Mouse (Mus musculus) lung, embryonic 15.5 days (tissue): ENCODE measurements around the gene Gli3. TPM values are rescaled to one million over a fixed set of nuclear protein-coding genes. Genes with fewer than 3 reads are reported as not detected.

Experiments
- ATAC-seq: fragments of 200-750 bp; cut with Nextera tagmentation; 2 replicates; pipeline ENCODE4 v1.8.0; 2017; ENCODE audit warnings: moderate number of reproducible peaks, borderline replicate concordance; ENCODE audit not compliant: low FRiP score, low TSS enrichment; ENCODE audit errors: extremely low read depth
- H3K27ac ChIP-seq: fragments of 300-500 bp; sonication (generic); 2 replicates; pipeline ENCODE4 v1.5.1; 2015; ENCODE audit warnings: moderate library complexity, mild to moderate bottlenecking, inconsistent platforms
- H3K27me3 ChIP-seq: fragments of 300-500 bp; sonication (generic); 2 replicates; pipeline ENCODE4 v1.6.1; 2015; ENCODE audit warnings: inconsistent platforms
- H3K36me3 ChIP-seq: fragments of 300-500 bp; sonication (generic); 2 replicates; pipeline ENCODE4 v1.6.1; 2015; ENCODE audit warnings: inconsistent platforms
- H3K4me1 ChIP-seq: fragments of 300-500 bp; sonication (generic); 2 replicates; pipeline ENCODE4 v1.6.1; 2015; ENCODE audit warnings: inconsistent platforms
- H3K4me2 ChIP-seq: fragments of 300-500 bp; sonication (generic); 2 replicates; pipeline ENCODE4 v1.6.1; 2015; ENCODE audit warnings: inconsistent platforms, mild to moderate bottlenecking, moderate library complexity
- H3K4me3 ChIP-seq: fragments of 300-500 bp; sonication (generic); 2 replicates; pipeline ENCODE4 v1.5.1; 2015; ENCODE audit warnings: mild to moderate bottlenecking, inconsistent platforms
- H3K9ac ChIP-seq: fragments of 300-500 bp; sonication (generic); 2 replicates; pipeline ENCODE4 v1.6.1; 2015; ENCODE audit warnings: inconsistent platforms
- H3K9me3 ChIP-seq: fragments of 300-500 bp; sonication (generic); 2 replicates; pipeline ENCODE4 v1.6.1; 2016; ENCODE audit warnings: inconsistent platforms
- WGBS: fragments of 180-500 bp; shearing (Covaris S2); methylation state at CpG from one replicate; pipeline ENCODE4 v1.1.7; 2015; 5-methylcytosine and 5-hydroxymethylcytosine counted together
- polyA plus RNA-seq: library from polyadenylated mRNA; unstranded; fragments of >200 nt; fragmentation: Nextera tagmentation; extraction: Ambion mirVana; gene quantifications from 2 replicates; pipeline ENCODE4 v1.2.1, GENCODE M21; 2015

The Gli3 gene
- polyA plus RNA-seq, 1 experiment from 2014 or later = 19.0 TPM

- H3K4me1 ChIP-seq = peaks cover 31% of the 10 kb centered on the region
- no peaks in the 10 kb centered on the region for H3K27me3 ChIP-seq
- no peak overlapping the region for H3K9ac ChIP-seq
- no peak overlapping the region for H3K4me3 ChIP-seq
- no peak overlapping the region for H3K4me2 ChIP-seq
- no peaks in the 10 kb centered on the region for H3K9me3 ChIP-seq
- no peaks in the 10 kb centered on the region for H3K36me3 ChIP-seq
- 66% methylated on average over 6 of the region's 6 CpGs for WGBS
- no peak for ATAC-seq
- H3K27ac ChIP-seq = no peak overlapping the region
These were observed 141.0 kb downstream of the Gli3 start for GRCm38 (mm10) chr13:15604074-15604473.

DNA sequence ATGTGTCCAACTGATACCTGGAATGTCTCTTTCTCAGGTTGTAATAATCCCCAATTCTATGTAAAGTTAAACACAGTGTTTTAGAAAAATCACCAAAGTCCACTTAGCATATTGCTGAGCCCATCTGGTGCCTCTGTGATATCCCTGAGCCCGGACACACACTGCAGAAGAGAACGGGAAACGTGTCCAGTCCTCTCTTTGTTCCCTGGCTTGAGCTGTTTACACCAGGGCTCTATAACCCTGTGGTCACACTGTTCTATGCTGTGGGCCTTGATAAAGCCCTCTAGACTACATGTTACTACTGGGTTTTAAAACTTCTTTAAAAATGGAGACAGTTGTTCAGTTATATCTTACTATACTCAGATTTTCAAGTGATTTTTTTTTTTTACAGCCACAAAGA, 154.4 kb downstream of the Gli3 start:
- H3K9me3 ChIP-seq = no peaks in the 10 kb centered on the region
- WGBS = 48% methylated on average over 3 of the region's 3 CpGs
- H3K4me1 ChIP-seq = peaks cover 7% of the 10 kb centered on the region; the same call in 1 of the 2 replicates
- no peaks in the 10 kb centered on the region for H3K27me3 ChIP-seq
- no peak overlapping the region for H3K27ac ChIP-seq
- ATAC-seq = no peak
- H3K4me2 ChIP-seq = no peak overlapping the region
- H3K4me3 ChIP-seq = no peak overlapping the region
- H3K9ac ChIP-seq = no peak overlapping the region
- no peaks in the 10 kb centered on the region for H3K36me3 ChIP-seq

DNA sequence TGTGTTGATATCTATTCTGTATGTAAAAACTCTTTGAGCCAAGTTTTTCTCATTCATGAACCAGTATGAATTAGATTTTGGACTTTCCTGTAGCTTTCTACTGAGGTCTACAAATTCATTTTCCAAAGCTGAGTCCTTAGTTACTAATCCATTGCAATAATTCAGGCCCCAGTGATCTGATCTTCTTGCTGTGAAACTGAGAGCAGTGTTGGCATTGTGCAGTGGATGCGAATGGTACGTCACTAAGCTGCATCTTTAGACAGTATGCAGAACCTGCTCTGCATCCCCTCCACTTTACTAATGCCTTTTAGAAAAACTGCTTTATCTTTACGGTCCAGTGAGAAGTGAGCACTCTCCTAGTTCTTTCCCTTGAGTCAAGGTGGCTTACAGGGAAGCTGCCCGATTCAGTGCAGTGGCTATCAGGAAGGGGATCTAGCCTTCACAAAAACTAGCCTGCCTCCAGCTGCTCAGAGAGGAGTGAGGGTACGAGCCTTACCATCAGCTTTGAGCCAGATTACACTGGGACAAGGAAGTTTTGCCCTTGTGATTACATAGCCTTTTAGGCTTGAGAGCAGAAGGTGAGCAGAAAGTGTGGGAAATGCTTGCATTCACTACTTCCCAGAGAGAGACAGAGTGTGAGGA, 155.1 kb downstream of the Gli3 start:
- H3K27me3 ChIP-seq = no peaks in the 10 kb centered on the region
- peaks cover 12% of the 10 kb centered on the region; the same call in 1 of the 2 replicates for H3K4me1 ChIP-seq
- H3K27ac ChIP-seq = no peak overlapping the region
- H3K9me3 ChIP-seq = no peaks in the 10 kb centered on the region
- H3K4me3 ChIP-seq = no peak overlapping the region
- no peak for ATAC-seq
- H3K36me3 ChIP-seq = no peaks in the 10 kb centered on the region
- 66% methylated on average over 5 of the region's 5 CpGs for WGBS
- H3K4me2 ChIP-seq = no peak overlapping the region
- H3K9ac ChIP-seq = no peak overlapping the region

- whole genome bisulfite sequencing = 70% methylated on average over 7 of the region's 7 CpGs
- no peak overlapping the region for H3K4me2 ChIP-seq
- H3K4me3 ChIP-seq = no peak overlapping the region
- H3K4me1 ChIP-seq = peaks cover 32% of the 10 kb centered on the region
- H3K9me3 ChIP-seq = no peaks in the 10 kb centered on the region
- H3K27ac ChIP-seq = no peak overlapping the region
- no peak for ATAC-seq
- no peaks in the 10 kb centered on the region for H3K27me3 ChIP-seq
- no peak overlapping the region for H3K9ac ChIP-seq
- no peaks in the 10 kb centered on the region for H3K36me3 ChIP-seq
These were observed 158.0 kb downstream of the Gli3 start for GRCm38 (mm10) chr13:15621009-15621408.

- H3K4me2 ChIP-seq = no peak overlapping the region
- no peaks in the 10 kb centered on the region for H3K36me3 ChIP-seq
- 21% methylated on average over 8 of the region's 8 CpGs for WGBS
- H3K4me3 ChIP-seq = no peak overlapping the region
- H3K9me3 ChIP-seq = no peaks in the 10 kb centered on the region
- no peak overlapping the region for H3K9ac ChIP-seq
- peak overlapping the region; percentile 50 for H3K27ac ChIP-seq
- ATAC-seq = peak; percentile 72; the same call in 1 of the 2 replicates
- H3K4me1 ChIP-seq = peaks cover 29% of the 10 kb centered on the region
- H3K27me3 ChIP-seq = no peaks in the 10 kb centered on the region
These were observed 161.7 kb downstream of the Gli3 start for GRCm38 (mm10) chr13:15624490-15625353.

- ATAC-seq = no peak
- H3K27me3 ChIP-seq = no peaks in the 10 kb centered on the region
- 89% methylated on average over 1 of the region's 1 CpGs for WGBS
These were observed 178.5 kb downstream of the Gli3 start for GRCm38 (mm10) chr13:15641548-15641947.

DNA sequence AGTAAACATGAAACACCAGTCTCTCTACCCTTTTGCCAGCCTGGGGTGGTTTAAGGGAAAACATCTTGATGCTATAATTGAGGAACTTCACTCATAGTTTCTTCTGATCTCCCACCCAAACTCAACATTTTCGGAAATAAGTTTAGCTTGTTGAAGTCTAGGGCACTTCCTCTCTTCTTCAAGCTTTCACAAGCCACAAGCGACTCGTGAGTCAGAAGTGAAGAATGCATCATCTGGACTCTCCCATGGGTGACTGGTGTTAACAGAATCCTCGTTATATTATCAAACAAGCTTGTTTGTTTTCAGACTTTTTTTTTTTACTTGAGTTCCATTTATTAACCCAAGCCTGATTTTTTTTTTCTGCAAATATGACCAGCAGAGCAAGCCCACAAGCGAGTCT, 197.5 kb downstream of the Gli3 start:
- no peak overlapping the region for H3K27ac ChIP-seq
- no peaks in the 10 kb centered on the region for H3K9me3 ChIP-seq
- peaks cover 27% of the 10 kb centered on the region for H3K36me3 ChIP-seq
- no peak overlapping the region for H3K9ac ChIP-seq
- no peak overlapping the region for H3K4me3 ChIP-seq
- ATAC-seq = no peak
- 74% methylated on average over 5 of the region's 5 CpGs for WGBS
- no peaks in the 10 kb centered on the region; the same call in 1 of the 2 replicates for H3K4me1 ChIP-seq
- no peak overlapping the region for H3K4me2 ChIP-seq
- no peaks in the 10 kb centered on the region for H3K27me3 ChIP-seq

More at GRCm38 (mm10) chr13:15641548-15641947, 178.5 kb downstream of the Gli3 start:
- no peaks in the 10 kb centered on the region for H3K9me3 ChIP-seq
- no peaks in the 10 kb centered on the region for H3K4me1 ChIP-seq
- no peak overlapping the region for H3K9ac ChIP-seq
- no peak overlapping the region for H3K4me2 ChIP-seq
- peaks cover 18% of the 10 kb centered on the region; the same call in 1 of the 2 replicates for H3K36me3 ChIP-seq
- no peak overlapping the region for H3K27ac ChIP-seq
- no peak overlapping the region for H3K4me3 ChIP-seq

DNA sequence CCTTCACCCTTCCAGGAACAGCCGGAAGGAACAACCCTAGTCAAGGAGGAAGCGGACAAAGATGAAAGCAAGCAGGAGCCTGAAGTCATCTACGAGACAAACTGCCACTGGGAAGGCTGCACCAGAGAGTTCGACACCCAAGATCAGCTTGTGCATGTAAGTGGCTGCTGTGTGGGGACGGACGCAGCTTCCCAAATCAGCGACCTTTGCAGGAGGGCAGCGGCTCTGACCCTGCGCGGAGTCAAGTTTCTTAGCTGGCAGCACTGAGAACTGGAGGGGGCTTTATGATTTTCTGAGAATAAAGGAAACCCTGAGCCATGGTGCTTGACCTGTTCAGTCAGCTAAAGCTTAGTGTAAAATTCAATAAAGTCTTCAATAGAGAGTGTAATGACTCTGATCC, 199.3 kb downstream of the Gli3 start:
- Histone ChIP-seq H3K4me2 (no peak overlapping the region), H3K4me1 (no peaks in the 10 kb centered on the region; the same call in 1 of the 2 replicates), H3K36me3 (peaks cover 27% of the 10 kb centered on the region), H3K27ac (no peak overlapping the region), H3K4me3 (no peak overlapping the region), H3K27me3 (no peaks in the 10 kb centered on the region), H3K9me3 (no peaks in the 10 kb centered on the region), H3K9ac (no peak overlapping the region)
- WGBS = 59% methylated on average over 10 of the region's 10 CpGs
- ATAC-seq = no peak

GRCm38 (mm10) chr13:15664580-15665201, 201.7 kb downstream of the Gli3 start:
- Histone ChIP-seq H3K9me3 (no peaks in the 10 kb centered on the region), H3K36me3 (peaks cover 26% of the 10 kb centered on the region), H3K9ac (no peak overlapping the region), H3K27ac (no peak overlapping the region), H3K4me1 (no peaks in the 10 kb centered on the region; the same call in 1 of the 2 replicates), H3K27me3 (no peaks in the 10 kb centered on the region), H3K4me2 (no peak overlapping the region), H3K4me3 (no peak overlapping the region)
- ATAC-seq = no peak; the same call in 1 of the 2 replicates
- WGBS = 29% methylated on average over 7 of the region's 7 CpGs

GRCm38 (mm10) chr13:15665514-15665913, 202.5 kb downstream of the Gli3 start:
- WGBS = 93% methylated on average over 8 of the region's 8 CpGs

DNA sequence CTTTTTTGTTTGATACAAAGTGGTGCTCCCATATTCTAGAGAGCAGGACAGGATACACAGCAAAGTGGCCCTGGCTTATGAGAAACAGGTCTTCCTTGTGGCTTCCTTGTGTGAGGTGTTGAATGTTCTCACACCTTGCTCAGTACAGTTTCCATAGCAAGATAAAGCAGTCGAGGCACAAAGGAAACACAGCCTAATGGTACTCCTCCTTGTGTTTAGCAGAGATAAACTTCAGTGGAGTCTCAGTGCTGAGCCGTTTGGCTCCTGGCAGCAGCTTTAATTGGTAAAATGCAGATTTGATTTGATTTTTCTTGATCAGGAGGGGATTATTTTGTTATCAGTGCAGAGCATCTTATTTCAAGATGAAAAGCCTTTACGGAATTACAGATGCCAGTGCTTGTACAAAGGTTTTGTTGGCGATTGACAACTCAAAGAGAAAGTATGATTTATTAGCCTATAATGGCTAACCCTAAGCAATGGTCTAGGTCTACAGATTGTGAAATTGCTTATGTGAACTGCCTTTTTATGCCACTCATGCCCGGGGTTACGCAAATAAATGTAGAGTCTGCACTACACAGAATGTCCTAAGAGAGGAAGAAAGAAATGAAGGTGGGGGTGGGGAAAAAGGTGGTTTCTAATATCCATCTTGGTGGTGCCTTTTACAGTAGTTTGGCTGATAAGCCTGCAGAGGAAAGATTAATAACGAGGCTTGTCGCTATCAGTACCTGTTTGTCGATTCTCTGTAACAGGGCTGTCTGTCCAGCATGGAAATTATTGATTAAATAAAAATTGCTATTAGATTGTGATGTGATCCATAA, 207.3 kb downstream of the Gli3 start:
- H3K9me3 ChIP-seq = no peaks in the 10 kb centered on the region
- peaks cover 3% of the 10 kb centered on the region; the same call in 1 of the 2 replicates for H3K36me3 ChIP-seq
- no peak overlapping the region for H3K4me2 ChIP-seq
- H3K4me1 ChIP-seq = no peaks in the 10 kb centered on the region; the same call in 1 of the 2 replicates
- no peak for ATAC-seq
- no peaks in the 10 kb centered on the region for H3K27me3 ChIP-seq
- no peak overlapping the region for H3K9ac ChIP-seq
- no peak overlapping the region for H3K27ac ChIP-seq
- WGBS = 48% methylated on average over 9 of the region's 9 CpGs
- no peak overlapping the region for H3K4me3 ChIP-seq

More at GRCm38 (mm10) chr13:15665514-15665913, 202.5 kb downstream of the Gli3 start:
- H3K9ac ChIP-seq = no peak overlapping the region
- ATAC-seq = no peak
- H3K4me1 ChIP-seq = no peaks in the 10 kb centered on the region; the same call in 1 of the 2 replicates
- H3K4me2 ChIP-seq = no peak overlapping the region
- H3K27me3 ChIP-seq = no peaks in the 10 kb centered on the region
- H3K9me3 ChIP-seq = no peaks in the 10 kb centered on the region
- H3K27ac ChIP-seq = no peak overlapping the region
- no peak overlapping the region for H3K4me3 ChIP-seq
- H3K36me3 ChIP-seq = peaks cover 18% of the 10 kb centered on the region
